Mouse (Mus musculus): ENCODE measurements around the gene Slc17a7. TPM values are rescaled to one million over a fixed set of nuclear protein-coding genes. Genes with fewer than 3 reads are reported as not detected.

Slc17a7 gene
- polyA plus RNA-seq (2014; fragmentation: Nextera tagmentation; extraction: Ambion mirVana), result 0.40 and 0.51 TPM in 2 replicates

DNA sequence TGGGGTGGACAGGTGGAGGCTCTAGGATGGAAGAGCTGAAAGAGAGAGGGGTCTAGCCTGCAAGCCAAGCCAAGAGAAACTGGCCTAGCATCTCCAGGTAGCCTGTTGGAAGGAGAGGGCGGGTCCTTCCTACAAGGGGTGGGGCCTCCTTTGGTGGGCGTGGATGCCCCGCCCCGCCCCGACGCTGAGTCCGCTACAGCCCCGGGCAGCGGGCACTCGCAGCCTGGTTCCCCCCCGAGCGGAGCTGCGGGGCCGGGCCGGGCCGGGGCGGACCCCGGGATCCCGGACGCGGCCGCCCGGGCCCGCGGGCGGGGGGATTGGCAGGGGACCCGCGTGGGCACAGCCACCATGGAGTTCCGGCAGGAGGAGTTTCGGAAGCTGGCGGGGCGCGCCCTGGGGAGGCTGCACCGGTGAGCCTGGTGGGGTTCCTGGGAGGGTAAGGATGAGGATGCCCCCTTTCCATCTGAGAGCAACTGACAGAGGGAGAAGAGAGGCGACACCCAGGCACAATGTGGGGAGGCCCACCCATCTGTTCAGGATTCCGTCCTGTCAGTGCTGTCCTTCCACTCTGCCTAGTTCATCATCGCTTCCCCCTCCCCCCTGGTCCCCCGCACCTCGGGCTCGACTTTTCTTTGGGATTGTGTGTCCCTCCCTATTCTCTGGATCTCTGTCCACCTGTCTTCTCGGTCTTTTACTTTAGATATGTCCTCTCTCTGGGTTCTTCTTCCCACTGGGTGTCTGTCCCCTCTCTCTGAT is at the start of gene Slc17a7:
Gene Slc17a7 (plus strand): TSS at position 215 of the 756 bp plus-strand sequence.
- DNase-seq (ENCODE audit: low spot score, missing footprints) (peak; percentile 89), ATAC-seq (ENCODE audit: low FRiP score) (no peak)
- 2% methylated on average over 40 of the region's 41 CpGs for WGBS
- H3K36me3 ChIP-seq (ENCODE audit: control insufficient read depth, insufficient read depth, low read length), result no peaks in the 10 kb centered on the region; the same call in 1 of the 2 replicates
- H3K4me1 ChIP-seq (ENCODE audit: control insufficient read depth, insufficient read depth, low read length), result peaks cover 5% of the 10 kb centered on the region
- peak within 1 kb of the TSS; percentile 59 for H3K4me2 ChIP-seq
- H3K4me3 ChIP-seq (ENCODE audit: low read depth, low read length), result peak within 1 kb of the TSS; percentile 34
- no peak within 1 kb of the TSS for H3K27ac ChIP-seq (ENCODE audit: low read depth, low read length)
- peaks cover 63% of the 10 kb centered on the region for H3K27me3 ChIP-seq (ENCODE audit: control insufficient read depth, insufficient read depth, low read length)
- peak within 1 kb of the TSS; percentile 49 for H3K9ac ChIP-seq (ENCODE audit: low read length)
- no peaks in the 10 kb centered on the region for H3K9me3 ChIP-seq (ENCODE audit: control insufficient read depth, low read length)

DNA sequence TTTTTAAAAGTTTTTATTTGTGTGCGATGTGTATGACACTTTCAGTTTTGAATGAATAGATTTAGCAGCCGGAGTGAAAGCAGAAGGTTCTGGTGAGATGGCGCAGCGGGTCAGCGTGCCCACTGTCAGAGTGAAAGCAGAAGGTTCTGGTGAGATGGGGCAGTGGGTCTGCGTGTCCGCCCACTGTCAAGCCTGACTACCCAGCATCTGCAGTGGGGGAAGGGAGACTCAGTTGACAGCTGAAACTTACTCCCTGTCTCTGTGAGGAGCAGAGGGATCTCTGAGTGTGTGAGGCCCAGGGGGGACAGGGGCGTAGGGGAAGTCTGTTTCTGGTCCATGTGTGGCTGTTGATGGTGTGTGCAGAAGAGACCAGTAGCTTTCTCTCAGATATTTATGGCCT is 46.2 kb upstream of the Slc17a7 start:
- peaks cover 22% of the 10 kb centered on the region for H3K36me3 ChIP-seq (ENCODE audit: control insufficient read depth, insufficient read depth, low read length)

DNA sequence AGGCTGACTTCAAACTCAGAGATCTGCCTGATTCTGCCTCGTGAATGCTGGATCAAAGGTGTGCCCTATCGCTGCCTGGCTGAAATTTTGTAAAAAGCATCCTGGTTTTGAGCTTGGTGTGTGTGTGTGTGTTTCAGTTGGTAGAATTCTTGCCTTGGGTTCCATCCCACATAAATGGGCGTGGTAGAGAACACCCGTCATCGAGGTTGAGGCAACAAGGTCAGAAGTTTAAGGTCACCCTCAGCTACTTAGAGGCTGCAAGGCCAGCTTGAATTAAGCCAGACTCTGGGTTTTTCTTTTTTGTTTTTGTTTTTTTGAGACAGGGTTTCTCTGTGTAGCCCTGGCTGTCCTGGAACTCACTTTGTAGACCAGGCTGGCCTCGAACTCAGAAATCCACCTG is 45.4 kb upstream of the Slc17a7 start:
- 87% methylated on average over 6 of the region's 6 CpGs for WGBS
- Histone ChIP-seq H3K9me3 (ENCODE audit: control insufficient read depth, low read length) (no peaks in the 10 kb centered on the region), H3K36me3 (ENCODE audit: control insufficient read depth, insufficient read depth, low read length) (peaks cover 27% of the 10 kb centered on the region), H3K4me3 (ENCODE audit: low read depth, low read length) (no peak overlapping the region), H3K4me2 (no peak overlapping the region), H3K27me3 (ENCODE audit: control insufficient read depth, insufficient read depth, low read length) (no peaks in the 10 kb centered on the region), H3K9ac (ENCODE audit: low read length) (no peak overlapping the region), H3K4me1 (ENCODE audit: control insufficient read depth, insufficient read depth, low read length) (peaks cover 7% of the 10 kb centered on the region), H3K27ac (ENCODE audit: low read depth, low read length) (no peak overlapping the region)
- DNase-seq (ENCODE audit: low spot score, missing footprints) (no peak), ATAC-seq (ENCODE audit: low FRiP score) (no peak)

More for the DNA sequence above, 46.2 kb upstream of the Slc17a7 start:
- H3K9ac ChIP-seq (ENCODE audit: low read length), result no peak overlapping the region
- WGBS, result 79% methylated on average over 8 of the region's 8 CpGs
- no peaks in the 10 kb centered on the region for H3K9me3 ChIP-seq (ENCODE audit: control insufficient read depth, low read length)
- no peak overlapping the region for H3K27ac ChIP-seq (ENCODE audit: low read depth, low read length)
- ATAC-seq (ENCODE audit: low FRiP score) (no peak), DNase-seq (ENCODE audit: low spot score, missing footprints) (no peak)
- H3K4me2 ChIP-seq, result no peak overlapping the region
- no peak overlapping the region for H3K4me3 ChIP-seq (ENCODE audit: low read depth, low read length)
- no peaks in the 10 kb centered on the region for H3K4me1 ChIP-seq (ENCODE audit: control insufficient read depth, insufficient read depth, low read length)
- H3K27me3 ChIP-seq (ENCODE audit: control insufficient read depth, insufficient read depth, low read length), result no peaks in the 10 kb centered on the region

DNA sequence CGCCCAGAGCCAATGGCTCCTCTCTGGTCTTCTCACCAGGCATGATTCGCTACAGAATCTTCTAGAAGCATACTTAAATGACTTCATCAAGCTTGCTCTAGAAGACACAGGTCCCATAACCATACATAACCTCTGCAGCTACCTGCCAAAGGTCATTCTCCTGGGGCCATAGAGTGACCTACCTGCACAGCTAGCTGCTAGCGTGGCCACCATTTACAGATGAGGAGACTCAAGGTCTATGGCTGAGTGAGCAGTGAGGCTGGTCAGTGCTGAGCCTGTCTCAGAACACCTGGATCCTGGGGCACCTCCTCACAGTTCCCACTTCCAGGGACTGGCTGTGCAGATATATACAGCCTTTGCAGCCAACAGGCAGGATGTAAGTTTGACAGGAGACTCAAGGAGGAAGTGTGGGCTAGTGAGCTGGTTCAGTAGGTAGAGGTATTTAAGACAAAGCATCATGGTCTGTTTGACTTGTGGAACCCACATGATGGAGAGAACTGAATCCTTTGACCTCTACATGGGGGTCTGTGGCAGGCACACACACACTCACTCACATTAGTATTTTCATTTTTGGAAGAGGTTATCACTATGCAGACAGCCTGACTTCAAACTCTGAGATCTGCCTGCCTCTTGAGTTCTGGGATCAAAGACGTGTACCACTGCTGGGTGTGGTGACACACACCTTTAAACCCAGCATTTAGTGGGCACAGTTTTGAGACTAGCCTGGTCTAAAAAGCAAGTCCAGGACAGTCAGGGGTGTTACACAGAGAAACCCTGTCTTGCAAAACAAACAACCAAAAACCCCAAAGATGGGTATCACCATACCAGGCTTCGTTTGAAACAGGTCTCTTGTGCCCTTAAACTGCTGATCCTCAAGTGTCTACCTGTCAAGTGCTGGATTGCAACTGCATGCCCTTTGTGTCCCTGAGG is 43.7 kb upstream of the Slc17a7 start:
- DNase-seq (ENCODE audit: low spot score, missing footprints) (no peak), ATAC-seq (ENCODE audit: low FRiP score) (no peak)
- H3K36me3 ChIP-seq (ENCODE audit: control insufficient read depth, insufficient read depth, low read length), result peaks cover 27% of the 10 kb centered on the region
- H3K4me1 ChIP-seq (ENCODE audit: control insufficient read depth, insufficient read depth, low read length), result peaks cover 9% of the 10 kb centered on the region
- no peaks in the 10 kb centered on the region for H3K27me3 ChIP-seq (ENCODE audit: control insufficient read depth, insufficient read depth, low read length)
- H3K9me3 ChIP-seq (ENCODE audit: control insufficient read depth, low read length), result no peaks in the 10 kb centered on the region
- no peak overlapping the region for H3K27ac ChIP-seq (ENCODE audit: low read depth, low read length)
- no peak overlapping the region for H3K4me3 ChIP-seq (ENCODE audit: low read depth, low read length)
- no peak overlapping the region for H3K9ac ChIP-seq (ENCODE audit: low read length)
- no peak overlapping the region for H3K4me2 ChIP-seq
- 80% methylated on average over 5 of the region's 5 CpGs for WGBS

DNA sequence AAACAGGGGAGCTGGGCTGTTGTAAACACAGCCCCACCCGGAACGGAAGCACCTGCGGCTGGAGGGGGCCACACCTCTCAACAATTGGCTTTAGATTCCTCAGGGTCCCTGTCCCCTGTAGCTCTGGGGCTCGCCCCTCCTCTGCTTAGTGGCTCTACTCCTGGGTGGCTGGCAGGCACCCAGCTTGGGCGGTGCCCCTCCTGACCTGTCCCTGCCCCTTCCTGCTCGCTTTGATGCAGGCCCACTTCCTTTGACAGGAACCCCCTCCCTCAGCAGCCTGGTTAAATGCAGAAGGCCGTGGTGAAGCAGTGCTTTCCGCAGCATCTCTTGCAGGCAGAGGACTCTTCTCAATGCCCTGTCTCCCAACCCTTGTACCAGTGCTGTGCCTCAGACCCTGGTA is 42.3 kb upstream of the Slc17a7 start:
- Histone ChIP-seq H3K9ac (ENCODE audit: low read length) (no peak overlapping the region), H3K4me2 (no peak overlapping the region), H3K36me3 (ENCODE audit: control insufficient read depth, insufficient read depth, low read length) (peaks cover 40% of the 10 kb centered on the region), H3K9me3 (ENCODE audit: control insufficient read depth, low read length) (no peaks in the 10 kb centered on the region), H3K4me1 (ENCODE audit: control insufficient read depth, insufficient read depth, low read length) (peaks cover 14% of the 10 kb centered on the region), H3K27ac (ENCODE audit: low read depth, low read length) (no peak overlapping the region), H3K4me3 (ENCODE audit: low read depth, low read length) (no peak overlapping the region), H3K27me3 (ENCODE audit: control insufficient read depth, insufficient read depth, low read length) (no peaks in the 10 kb centered on the region)
- WGBS, result 84% methylated on average over 8 of the region's 8 CpGs
- no peak for DNase-seq (ENCODE audit: low spot score, missing footprints)
- ATAC-seq (ENCODE audit: low FRiP score), result no peak

DNA sequence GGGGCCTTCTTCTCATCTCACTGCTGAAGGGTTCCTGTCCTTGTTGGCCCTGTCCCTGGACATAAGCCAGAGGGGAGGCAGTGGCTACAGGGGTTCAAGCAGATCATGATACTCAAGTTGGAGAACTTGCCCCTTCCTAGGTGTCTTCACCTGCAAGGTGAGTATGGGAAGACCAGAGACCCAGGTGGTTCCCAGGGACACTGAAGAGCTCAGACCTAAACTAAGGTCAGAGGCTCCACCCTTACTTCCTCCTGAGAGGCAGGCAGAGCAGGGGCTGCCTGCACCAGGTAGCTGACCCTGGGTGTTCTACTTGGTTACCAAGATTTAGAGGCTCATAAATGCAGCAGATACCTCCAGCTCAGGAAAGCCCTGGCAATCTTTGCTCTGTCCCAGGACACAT is 41.8 kb upstream of the Slc17a7 start:
- ATAC-seq (ENCODE audit: low FRiP score) (no peak), DNase-seq (ENCODE audit: low spot score, missing footprints) (no peak)
- Histone ChIP-seq H3K9me3 (ENCODE audit: control insufficient read depth, low read length) (no peaks in the 10 kb centered on the region), H3K4me2 (no peak overlapping the region), H3K9ac (ENCODE audit: low read length) (no peak overlapping the region), H3K36me3 (ENCODE audit: control insufficient read depth, insufficient read depth, low read length) (peaks cover 46% of the 10 kb centered on the region), H3K4me3 (ENCODE audit: low read depth, low read length) (no peak overlapping the region), H3K27ac (ENCODE audit: low read depth, low read length) (no peak overlapping the region), H3K4me1 (ENCODE audit: control insufficient read depth, insufficient read depth, low read length) (peaks cover 20% of the 10 kb centered on the region), H3K27me3 (ENCODE audit: control insufficient read depth, insufficient read depth, low read length) (no peaks in the 10 kb centered on the region)

DNA sequence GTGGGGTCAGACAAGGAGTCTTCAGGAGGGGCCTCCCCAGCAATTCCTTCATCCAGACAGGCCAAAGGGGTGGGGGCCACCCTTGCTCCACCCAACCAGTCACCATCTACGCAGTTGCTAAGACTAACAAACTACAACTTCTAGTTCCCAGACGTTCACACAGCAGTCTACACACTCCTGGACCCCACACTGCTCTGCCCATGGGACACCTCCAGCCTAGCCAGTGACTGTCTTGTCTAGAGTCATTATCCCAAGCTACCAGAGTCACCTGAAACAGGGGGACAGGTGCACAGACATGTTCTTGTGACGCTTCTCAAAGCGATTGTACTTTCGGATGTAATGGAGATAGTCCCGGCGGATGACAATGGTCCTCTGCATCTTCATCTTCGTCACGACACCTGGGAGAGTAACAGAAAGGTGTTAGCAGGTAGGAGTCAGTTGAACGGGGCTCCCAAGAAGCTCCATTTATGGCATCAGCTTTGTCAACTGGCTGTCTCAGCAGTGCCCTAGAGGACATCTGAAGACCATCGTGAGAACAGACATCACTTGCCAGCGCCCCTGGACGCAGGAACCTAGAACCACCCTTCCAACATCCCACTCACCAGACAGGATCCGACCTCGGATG is 41.1 kb upstream of the Slc17a7 start:
- H3K9me3 ChIP-seq (ENCODE audit: control insufficient read depth, low read length), result no peaks in the 10 kb centered on the region
- H3K4me3 ChIP-seq (ENCODE audit: low read depth, low read length), result peak overlapping the region; percentile 66
- no peaks in the 10 kb centered on the region for H3K27me3 ChIP-seq (ENCODE audit: control insufficient read depth, insufficient read depth, low read length)
- WGBS, result 88% methylated on average over 15 of the region's 15 CpGs
- DNase-seq (ENCODE audit: low spot score, missing footprints), result no peak
- peaks cover 25% of the 10 kb centered on the region for H3K4me1 ChIP-seq (ENCODE audit: control insufficient read depth, insufficient read depth, low read length)
- H3K27ac ChIP-seq (ENCODE audit: low read depth, low read length), result no peak overlapping the region
- ATAC-seq (ENCODE audit: low FRiP score), result no peak
- peak overlapping the region; percentile 88 for H3K9ac ChIP-seq (ENCODE audit: low read length)
- H3K36me3 ChIP-seq (ENCODE audit: control insufficient read depth, insufficient read depth, low read length), result peaks cover 52% of the 10 kb centered on the region
- H3K4me2 ChIP-seq, result peak overlapping the region; percentile 88

DNA sequence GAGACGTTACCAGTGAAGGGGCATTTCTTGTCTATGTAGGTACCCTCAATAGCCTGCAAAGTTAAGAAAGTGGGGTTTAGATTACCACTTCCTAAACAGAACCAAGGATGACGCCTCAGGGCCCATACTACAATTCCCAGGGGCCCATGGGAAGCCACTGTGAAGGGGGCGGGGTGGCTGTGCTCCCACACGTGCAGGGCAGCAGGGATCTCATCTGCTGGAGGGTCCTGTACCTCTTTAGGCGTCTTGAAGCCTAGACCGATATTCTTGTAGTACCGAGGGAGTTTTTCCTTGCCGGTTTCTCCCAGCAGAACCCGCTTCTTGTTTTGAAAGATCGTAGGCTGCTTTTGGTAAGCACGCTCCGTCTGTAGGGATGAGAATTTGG is 40.6 kb upstream of the Slc17a7 start:
- H3K36me3 ChIP-seq (ENCODE audit: control insufficient read depth, insufficient read depth, low read length), result peaks cover 52% of the 10 kb centered on the region
- no peaks in the 10 kb centered on the region for H3K9me3 ChIP-seq (ENCODE audit: control insufficient read depth, low read length)
- peak overlapping the region; percentile 88 for H3K9ac ChIP-seq (ENCODE audit: low read length)
- WGBS, result 27% methylated on average over 12 of the region's 12 CpGs
- H3K4me2 ChIP-seq, result peak overlapping the region; percentile 88
- no peak for ATAC-seq (ENCODE audit: low FRiP score)
- no peaks in the 10 kb centered on the region for H3K27me3 ChIP-seq (ENCODE audit: control insufficient read depth, insufficient read depth, low read length)
- H3K27ac ChIP-seq (ENCODE audit: low read depth, low read length), result no peak overlapping the region
- DNase-seq (ENCODE audit: low spot score, missing footprints), result no peak
- peaks cover 25% of the 10 kb centered on the region for H3K4me1 ChIP-seq (ENCODE audit: control insufficient read depth, insufficient read depth, low read length)
- H3K4me3 ChIP-seq (ENCODE audit: low read depth, low read length), result peak overlapping the region; percentile 66

Measured in midbrain, embryonic 11.5 days (tissue).